8 mouse cellular contexts compared by ENCODE assay signal in the genomic region with DNA sequence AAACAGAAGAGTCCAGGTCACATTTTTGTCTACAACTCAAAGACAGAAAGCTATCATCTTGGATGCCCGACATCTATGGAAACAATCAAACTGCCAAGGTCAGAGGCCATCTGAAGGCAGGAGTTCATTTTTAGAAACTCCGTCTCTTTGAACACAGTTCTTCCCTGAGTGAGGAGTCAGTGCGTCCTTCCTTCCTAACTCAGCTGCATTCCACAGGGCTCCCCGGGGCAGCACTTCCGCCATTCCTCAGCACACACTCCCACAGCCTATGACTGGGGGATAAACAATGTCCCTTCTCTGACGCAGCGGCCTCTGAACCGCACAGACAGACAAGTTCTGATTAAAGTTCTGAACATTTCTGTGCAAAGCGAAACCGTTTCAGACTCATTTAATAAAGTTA. TPM values are rescaled to one million over a fixed set of nuclear protein-coding genes. Genes with fewer than 3 reads are reported as not detected.
DNase-seq lines count a peak whose midpoint lies in the region; ATAC-seq and TF ChIP-seq lines count a peak whose summit lies in the region.

No protein-coding gene starts in this region.

- no peaks in the 10 kb centered on the region for H3K27me3 ChIP-seq in forebrain, embryonic 10.5 days (ENCODE audit: poor library complexity, severe bottlenecking)
- no peaks in the 10 kb centered on the region for H3K27me3 ChIP-seq in forebrain, embryonic 15.5 days
- H3K27me3 ChIP-seq in forebrain, embryonic 13.5 days = no peaks in the 10 kb centered on the region
- H3K27me3 ChIP-seq in hindbrain, postnatal 0 days (ENCODE audit: insufficient read depth, low read length) = no peaks in the 10 kb centered on the region
- H3K27me3 ChIP-seq in liver, embryonic 15.5 days = no peaks in the 10 kb centered on the region

- intact Hi-C loops in gastrocnemius, postnatal 36 days (cut with DNase I) = no loop called here
- intact Hi-C loops in left cerebral cortex, postnatal 14 days (cut with DNase I) = loop anchor here (5.0 kb wide), 1 partner anchor 64 kb away; no protein-coding TSS in a partner anchor

- no peak overlapping the region for H3K4me3 ChIP-seq in forebrain, embryonic 10.5 days
- no peak overlapping the region for H3K4me3 ChIP-seq in forebrain, embryonic 15.5 days
- H3K4me3 ChIP-seq in forebrain, embryonic 13.5 days = no peak overlapping the region
- no peak overlapping the region for H3K4me3 ChIP-seq in hindbrain, postnatal 0 days (ENCODE audit: low read length)
- H3K4me3 ChIP-seq in liver, embryonic 15.5 days (replicated peaks) = no peak overlapping the region
- H3K4me3 ChIP-seq in olfactory bulb, adult 2 months (ENCODE audit: insufficient read depth, low read depth, low read length) = no peak overlapping the region

- H3K9me3 ChIP-seq in forebrain, embryonic 10.5 days = no peaks in the 10 kb centered on the region
- H3K9me3 ChIP-seq in forebrain, embryonic 15.5 days = no peaks in the 10 kb centered on the region
- no peaks in the 10 kb centered on the region for H3K9me3 ChIP-seq in forebrain, embryonic 13.5 days (replicated peaks)
- no peaks in the 10 kb centered on the region for H3K9me3 ChIP-seq in hindbrain, postnatal 0 days (ENCODE audit: low read length)
- no peaks in the 10 kb centered on the region for H3K9me3 ChIP-seq in liver, embryonic 15.5 days (replicated peaks)

- no peak overlapping the region for H3K9ac ChIP-seq in forebrain, embryonic 15.5 days (replicated peaks)
- no peak overlapping the region; the same call in 1 of the 2 replicates for H3K9ac ChIP-seq in forebrain, embryonic 13.5 days
- no peak overlapping the region; the same call in 1 of the 2 replicates for H3K9ac ChIP-seq in hindbrain, postnatal 0 days (replicated peaks; ENCODE audit: low read length)
- no peak overlapping the region for H3K9ac ChIP-seq in liver, embryonic 15.5 days

- peak; percentile 48 for DNase-seq in forebrain, embryonic 10.5 days (ENCODE audit: extremely low spot score, low spot score)
- no peak for DNase-seq in hindbrain, postnatal 0 days (ENCODE audit: low spot score)
- no peak for DNase-seq in gastrocnemius, postnatal 36 days
- DNase-seq in left cerebral cortex, postnatal 14 days (ENCODE audit: low spot score in 2 of 2) = no peak

- peaks cover 31% of the 10 kb centered on the region for H3K4me1 ChIP-seq in forebrain, embryonic 10.5 days
- peaks cover 16% of the 10 kb centered on the region for H3K4me1 ChIP-seq in forebrain, embryonic 15.5 days
- H3K4me1 ChIP-seq in forebrain, embryonic 13.5 days = peaks cover 16% of the 10 kb centered on the region
- peaks cover 10% of the 10 kb centered on the region for H3K4me1 ChIP-seq in hindbrain, postnatal 0 days (ENCODE audit: insufficient read depth, low read length)
- H3K4me1 ChIP-seq in liver, embryonic 15.5 days (replicated peaks) = no peaks in the 10 kb centered on the region
- peaks cover 10% of the 10 kb centered on the region; the same call in 1 of the 2 replicates for H3K4me1 ChIP-seq in olfactory bulb, adult 2 months (ENCODE audit: control insufficient read depth, insufficient read depth, low read length)

- H3K27ac ChIP-seq in forebrain, embryonic 10.5 days = peak overlapping the region; percentile 78
- no peak overlapping the region for H3K27ac ChIP-seq in forebrain, embryonic 15.5 days (replicated peaks)
- H3K27ac ChIP-seq in forebrain, embryonic 13.5 days = peak overlapping the region; percentile 81
- peak overlapping the region; percentile 86 for H3K27ac ChIP-seq in hindbrain, postnatal 0 days
- H3K27ac ChIP-seq in liver, embryonic 15.5 days (replicated peaks) = no peak overlapping the region
- 0 out of 2 replicates have a peak overlapping the region, but pooled peaks have one; percentile 27 for H3K27ac ChIP-seq in olfactory bulb, adult 2 months (ENCODE audit: insufficient read depth, low read depth, low read length)

- WGBS in forebrain, embryonic 10.5 days = 21% methylated on average over 10 of the region's 10 CpGs
- 28% methylated on average over 10 of the region's 10 CpGs for WGBS in forebrain, embryonic 15.5 days
- WGBS in forebrain, embryonic 13.5 days = 26% methylated on average over 10 of the region's 10 CpGs
- 28% methylated on average over 10 of the region's 10 CpGs for WGBS in hindbrain, postnatal 0 days
- WGBS in liver, embryonic 15.5 days (ENCODE audit: insufficient replicate concordance) = 38% methylated on average over 10 of the region's 10 CpGs
- 44% methylated on average over 10 of the region's 10 CpGs for WGBS in olfactory bulb, adult 2 months

- TF ChIP-seq CTCF in hindbrain, postnatal 0 days (IDR thresholded peaks at IDR 0.05; ENCODE audit: low read depth) = no peak
- TF ChIP-seq CTCF in olfactory bulb, adult 2 months (IDR thresholded peaks at IDR 0.05; ENCODE audit: insufficient read depth, low read depth, low read length) = no peak

- no peak for ATAC-seq in forebrain, embryonic 15.5 days (replicated peaks)
- ATAC-seq in forebrain, embryonic 13.5 days = no peak
- no peak for ATAC-seq in hindbrain, postnatal 0 days
- ATAC-seq in liver, embryonic 15.5 days (ENCODE audit: insufficient read depth) = 0 out of 2 replicates have a peak, but pooled peaks have one; percentile 37

- H3K4me2 ChIP-seq in forebrain, embryonic 15.5 days (replicated peaks) = no peak overlapping the region
- H3K4me2 ChIP-seq in forebrain, embryonic 13.5 days = no peak overlapping the region
- H3K4me2 ChIP-seq in hindbrain, postnatal 0 days (ENCODE audit: low read depth, low read length) = no peak overlapping the region
- no peak overlapping the region for H3K4me2 ChIP-seq in liver, embryonic 15.5 days

- H3K36me3 ChIP-seq in forebrain, embryonic 10.5 days (replicated peaks) = peaks cover 88% of the 10 kb centered on the region
- peaks cover 48% of the 10 kb centered on the region for H3K36me3 ChIP-seq in forebrain, embryonic 15.5 days
- peaks cover 67% of the 10 kb centered on the region for H3K36me3 ChIP-seq in forebrain, embryonic 13.5 days (ENCODE audit: poor library complexity, severe bottlenecking)
- peaks cover 29% of the 10 kb centered on the region for H3K36me3 ChIP-seq in hindbrain, postnatal 0 days (ENCODE audit: insufficient read depth, low read length)
- H3K36me3 ChIP-seq in liver, embryonic 15.5 days (replicated peaks) = peaks cover 9% of the 10 kb centered on the region; the same call in 1 of the 2 replicates

- no peak for TF ChIP-seq POLR2A in olfactory bulb, adult 2 months (IDR thresholded peaks at IDR 0.05; ENCODE audit: insufficient read depth, low read depth, low read length)

RNA-seq across cellular contexts. Expression of gene Gnpnat1, which starts 58.9 kb away (rescaled TPM):
- 41.1 and 45.9 TPM in 2 replicates for polyA plus RNA-seq in forebrain, embryonic 10.5 days (2016; fragmentation: Nextera tagmentation; extraction: Ambion mirVana)
- 22.1 and 23.2 TPM in 2 replicates for polyA plus RNA-seq in forebrain, embryonic 15.5 days (2015; fragmentation: Nextera tagmentation; extraction: Ambion mirVana)
- 24.1 and 25.0 TPM in 2 replicates for polyA plus RNA-seq in forebrain, embryonic 13.5 days (2015; fragmentation: Nextera tagmentation; extraction: Ambion mirVana)
- total RNA-seq in hindbrain, postnatal 0 days (2014; rRNA removed) = 12.7 and 13.9 TPM in 2 replicates
- 21.1 and 21.5 TPM in 2 replicates for polyA plus RNA-seq in hindbrain, postnatal 0 days (2015; fragmentation: Nextera tagmentation; extraction: Ambion mirVana)
- 25.2 and 30.2 TPM in 2 replicates for polyA plus RNA-seq in liver, embryonic 15.5 days (2015; fragmentation: Nextera tagmentation; extraction: Ambion mirVana)
- polyA plus RNA-seq in olfactory bulb, adult 2 months (2012; ENCODE audit: insufficient read depth, insufficient read length, low replicate concordance, missing spikeins) = not detected in 2 replicates
- 10 to 100 TPM in 1 of 2 experiments, 1 to 10 TPM in 1; 8.1 to 11.0 TPM for total RNA-seq in gastrocnemius, postnatal 36 days (2021)
- total RNA-seq in left cerebral cortex, postnatal 14 days (2021) = 10 to 100 TPM; 12.3 to 12.7 TPM

Comparison
In these comparisons a context has a peak if more than half of its experiments do, and no peak if none do; other contexts are left out.
1. H3K27ac ChIP-seq: peak in forebrain, embryonic 10.5 days (single experiment), forebrain, embryonic 13.5 days (single experiment), hindbrain, postnatal 0 days (single experiment) and olfactory bulb, adult 2 months (single experiment); none in forebrain, embryonic 15.5 days (single experiment) and liver, embryonic 15.5 days (single experiment).
2. RNA of gene Gnpnat1, which starts 58.9 kb away (polyA plus RNA-seq): 41.1 to 45.9 TPM in forebrain, embryonic 10.5 days, 25.2 to 30.2 TPM in liver, embryonic 15.5 days, 24.1 to 25.0 TPM in forebrain, embryonic 13.5 days, 22.1 to 23.2 TPM in forebrain, embryonic 15.5 days and 21.1 to 21.5 TPM in hindbrain, postnatal 0 days; not detected in olfactory bulb, adult 2 months; every median in the first group is over 10 times any median in the second.